In the genomic region with DNA sequence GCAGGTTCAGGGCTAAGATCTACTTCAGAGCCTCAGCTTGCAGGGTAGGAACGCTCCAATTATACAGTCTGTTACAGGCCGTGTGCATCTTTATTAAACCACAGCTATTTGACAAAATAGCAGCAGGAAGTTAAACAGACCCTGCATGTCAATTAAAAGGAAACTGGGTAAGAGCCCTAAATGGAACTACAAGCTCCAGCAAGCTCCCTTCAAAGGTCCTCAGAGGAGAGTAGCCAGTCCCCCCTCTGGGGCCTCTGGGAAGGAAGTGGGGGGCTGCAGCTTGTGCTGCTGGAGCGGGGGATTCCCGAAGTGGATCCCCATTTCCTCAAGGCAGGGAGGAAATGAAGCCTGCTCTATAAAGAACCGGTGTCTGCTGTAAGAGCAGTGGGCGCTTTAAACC, we compare ENCODE assay signal across 8 mouse cellular contexts. TPM values are rescaled to one million over a fixed set of nuclear protein-coding genes. Genes with fewer than 3 reads are reported as not detected.
A peak's percentile ranks its signal among the peaks of the same experiment; 100 is the strongest.
DNase-seq lines count a peak whose midpoint lies in the region; ATAC-seq and TF ChIP-seq lines count a peak whose summit lies in the region.

No protein-coding gene starts in this region.

- no peak overlapping the region for H3K9ac ChIP-seq in hindbrain, embryonic 11.5 days (ENCODE audit: low read depth, low read length)
- 0 out of 2 replicates have a peak overlapping the region, but pooled peaks have one; percentile 17 for H3K9ac ChIP-seq in heart, embryonic 16.5 days (ENCODE audit: low read length)
- no peak overlapping the region; the same call in 1 of the 2 replicates for H3K9ac ChIP-seq in liver, postnatal 0 days (replicated peaks)

- no peak for TF ChIP-seq CTCF in liver, postnatal 0 days (IDR thresholded peaks at IDR 0.05; ENCODE audit: low read depth)

- peaks cover 14% of the 10 kb centered on the region; the same call in 1 of the 2 replicates for H3K36me3 ChIP-seq in hindbrain, embryonic 10.5 days
- no peaks in the 10 kb centered on the region for H3K36me3 ChIP-seq in hindbrain, embryonic 11.5 days (ENCODE audit: control insufficient read depth, insufficient read depth, low read length)
- no peaks in the 10 kb centered on the region for H3K36me3 ChIP-seq in heart, embryonic 16.5 days (ENCODE audit: control insufficient read depth, insufficient read depth)
- H3K36me3 ChIP-seq in liver, postnatal 0 days (replicated peaks; ENCODE audit: insufficient read depth, low read length): 0 out of 2 replicates have a peak, but pooled peaks cover 3% of the 10 kb centered on the region

- 73% methylated on average over 6 of the region's 6 CpGs for WGBS in hindbrain, embryonic 10.5 days
- WGBS in hindbrain, embryonic 11.5 days: 74% methylated on average over 6 of the region's 6 CpGs
- 47% methylated on average over 6 of the region's 6 CpGs for WGBS in heart, embryonic 16.5 days
- 30% methylated on average over 6 of the region's 6 CpGs for WGBS in liver, postnatal 0 days (ENCODE audit: insufficient replicate concordance)

- no peaks in the 10 kb centered on the region for H3K9me3 ChIP-seq in hindbrain, embryonic 10.5 days
- H3K9me3 ChIP-seq in hindbrain, embryonic 11.5 days (ENCODE audit: control insufficient read depth, low read length): no peaks in the 10 kb centered on the region
- no peaks in the 10 kb centered on the region for H3K9me3 ChIP-seq in heart, embryonic 16.5 days (replicated peaks; ENCODE audit: control insufficient read depth, low read length)
- H3K9me3 ChIP-seq in liver, postnatal 0 days (ENCODE audit: low read length): no peaks in the 10 kb centered on the region

- peaks cover 52% of the 10 kb centered on the region for H3K4me1 ChIP-seq in hindbrain, embryonic 10.5 days (replicated peaks)
- peaks cover 19% of the 10 kb centered on the region for H3K4me1 ChIP-seq in hindbrain, embryonic 11.5 days (replicated peaks; ENCODE audit: control insufficient read depth, insufficient read depth, low read length)
- H3K4me1 ChIP-seq in heart, embryonic 16.5 days (ENCODE audit: control insufficient read depth, insufficient read depth, low read length): peaks cover 51% of the 10 kb centered on the region
- peaks cover 19% of the 10 kb centered on the region for H3K4me1 ChIP-seq in liver, postnatal 0 days (ENCODE audit: insufficient read depth)

- DNase-seq in hindbrain, embryonic 10.5 days (ENCODE audit: low spot score): no peak
- DNase-seq in hindbrain, embryonic 11.5 days (ENCODE audit: low spot score): no peak
- peak; percentile 71 for DNase-seq in Muller cell, postnatal 12 days (ENCODE audit: inconsistent ontology term)
- no peak for DNase-seq in liver, postnatal 0 days
- DNase-seq in right cerebral cortex, postnatal 10 days (ENCODE audit: low spot score in 2 of 2): no peak
- DNase-seq in ovary, postnatal 10 days (ENCODE audit: low spot score): no peak
- DNase-seq in layer of hippocampus, postnatal 10 days (ENCODE audit: low spot score in 2 of 2): no peak

- ATAC-seq in hindbrain, embryonic 11.5 days (ENCODE audit: low FRiP score): no peak
- no peak for ATAC-seq in heart, embryonic 16.5 days (replicated peaks; ENCODE audit: extremely low read depth, insufficient read depth, low FRiP score)
- no peak; the same call in 1 of the 2 replicates for ATAC-seq in liver, postnatal 0 days

- H3K27me3 ChIP-seq in hindbrain, embryonic 10.5 days (ENCODE audit: insufficient read depth, poor library complexity, severe bottlenecking): no peaks in the 10 kb centered on the region
- H3K27me3 ChIP-seq in hindbrain, embryonic 11.5 days (ENCODE audit: control insufficient read depth, insufficient read depth, low read length): no peaks in the 10 kb centered on the region
- H3K27me3 ChIP-seq in heart, embryonic 16.5 days (ENCODE audit: control insufficient read depth, insufficient read depth, low read length): no peaks in the 10 kb centered on the region
- H3K27me3 ChIP-seq in liver, postnatal 0 days (ENCODE audit: insufficient read depth, low read length): no peaks in the 10 kb centered on the region

- no peak overlapping the region for H3K4me2 ChIP-seq in hindbrain, embryonic 11.5 days (replicated peaks; ENCODE audit: low read depth, low read length)
- no peak overlapping the region for H3K4me2 ChIP-seq in heart, embryonic 16.5 days (ENCODE audit: low read depth, low read length)
- no peak overlapping the region for H3K4me2 ChIP-seq in liver, postnatal 0 days (ENCODE audit: low read depth, low read length)

- TF ChIP-seq EP300 in liver, postnatal 0 days (IDR thresholded peaks at IDR 0.05; ENCODE audit: low read depth): no peak

- peak overlapping the region; percentile 60 for H3K27ac ChIP-seq in hindbrain, embryonic 10.5 days
- H3K27ac ChIP-seq in hindbrain, embryonic 11.5 days (ENCODE audit: low read depth, low read length): no peak overlapping the region
- H3K27ac ChIP-seq in heart, embryonic 16.5 days (ENCODE audit: low read length): peak overlapping the region; percentile 77
- peak overlapping the region; percentile 56 for H3K27ac ChIP-seq in liver, postnatal 0 days (ENCODE audit: low read depth)

- H3K4me3 ChIP-seq in hindbrain, embryonic 10.5 days: no peak overlapping the region
- no peak overlapping the region for H3K4me3 ChIP-seq in hindbrain, embryonic 11.5 days (ENCODE audit: low read depth, low read length)
- H3K4me3 ChIP-seq in heart, embryonic 16.5 days (ENCODE audit: low read length): no peak overlapping the region
- no peak overlapping the region for H3K4me3 ChIP-seq in liver, postnatal 0 days (ENCODE audit: low read depth, low read length)

RNA-seq across cellular contexts. Expression of a gene that starts 47.7 kb away (rescaled TPM):
- polyA plus RNA-seq in hindbrain, embryonic 10.5 days (2016; fragmentation: Nextera tagmentation; extraction: Ambion mirVana): 0.87 and 1.5 TPM in 2 replicates
- polyA plus RNA-seq in hindbrain, embryonic 11.5 days (2014; fragmentation: Nextera tagmentation; extraction: Ambion mirVana): 0.32 and 1.5 TPM in 2 replicates
- 0.90 and 1.1 TPM in 2 replicates for polyA plus RNA-seq in heart, embryonic 16.5 days (2015; fragmentation: Nextera tagmentation; extraction: Ambion mirVana)
- 2.1 and 2.2 TPM in 2 replicates for polyA plus RNA-seq in liver, postnatal 0 days (2015; fragmentation: Nextera tagmentation; extraction: Ambion mirVana)
- total RNA-seq in layer of hippocampus, postnatal 10 days (2021): 10 to 100 TPM; 27.1 to 28.8 TPM

RNA-seq across cellular contexts. Expression of a gene that starts 58.6 kb away (rescaled TPM):
- polyA plus RNA-seq in hindbrain, embryonic 10.5 days (2016; fragmentation: Nextera tagmentation; extraction: Ambion mirVana): 9.9 and 11.3 TPM in 2 replicates
- polyA plus RNA-seq in hindbrain, embryonic 11.5 days (2014; fragmentation: Nextera tagmentation; extraction: Ambion mirVana): 17.2 and 32.3 TPM in 2 replicates
- 7.1 and 11.0 TPM in 2 replicates for polyA plus RNA-seq in heart, embryonic 16.5 days (2015; fragmentation: Nextera tagmentation; extraction: Ambion mirVana)
- 12.7 and 14.5 TPM in 2 replicates for polyA plus RNA-seq in liver, postnatal 0 days (2015; fragmentation: Nextera tagmentation; extraction: Ambion mirVana)
- 10 to 100 TPM; 84.6 to 85.9 TPM for total RNA-seq in layer of hippocampus, postnatal 10 days (2021)
